Mouse (Mus musculus) frontal cortex, postnatal 14 days (tissue): ENCODE results near the gene Sik1.
A peak's percentile ranks its signal among the peaks of the same experiment; 100 is the strongest.

ENCODE experiments used
- DNase-seq, 2 experiments: peaks; one replicate each; pipeline ENCODE4 v3.0.0; 2022; ENCODE audit warnings: low spot score in 2 of 2

The Sik1 gene

GRCm38 (mm10) chr17:31856519-31857160, 1.0 kb upstream of the Sik1 start:
- DNase-seq = peak; percentile 30 to 46

GRCm38 (mm10) chr17:31854770-31855596, 621 bp downstream of the Sik1 start:
- peak; percentile 31 to 48 for DNase-seq

GRCm38 (mm10) chr17:31853448-31854188, 2.0 kb downstream of the Sik1 start:
- no peak for DNase-seq

- DNase-seq = no peak
Measured at GRCm38 (mm10) chr17:31852782-31853447, 2.7 kb downstream of the Sik1 start.

GRCm38 (mm10) chr17:31851816-31852476, 3.7 kb downstream of the Sik1 start:
- DNase-seq = no peak

- no peak for DNase-seq
Measured at GRCm38 (mm10) chr17:31850457-31850980, 5.1 kb downstream of the Sik1 start.

- DNase-seq = no peak
Measured at GRCm38 (mm10) chr17:31846970-31847369, 8.6 kb downstream of the Sik1 start.

- DNase-seq = no peak
Measured at GRCm38 (mm10) chr17:31846352-31846751, 9.3 kb downstream of the Sik1 start.

- no peak for DNase-seq
Measured at GRCm38 (mm10) chr17:31843891-31844290, 11.7 kb downstream of the Sik1 start.

- no peak for DNase-seq
Measured at GRCm38 (mm10) chr17:31842930-31843822, 12.4 kb downstream of the Sik1 start.

- no peak for DNase-seq
Measured at GRCm38 (mm10) chr17:31841842-31842611, 13.6 kb downstream of the Sik1 start.

GRCm38 (mm10) chr17:31841453-31841841, 14.2 kb downstream of the Sik1 start:
- DNase-seq = no peak

GRCm38 (mm10) chr17:31840423-31841003, 15.1 kb downstream of the Sik1 start:
- DNase-seq = no peak

GRCm38 (mm10) chr17:31836772-31837171, 18.8 kb downstream of the Sik1 start:
- DNase-seq = peak in 1 of 2 experiments; percentile 39

- no peak for DNase-seq
Measured at GRCm38 (mm10) chr17:31836264-31836607, 19.4 kb downstream of the Sik1 start.

- no peak for DNase-seq
Measured at GRCm38 (mm10) chr17:31835528-31836263, 19.9 kb downstream of the Sik1 start.

GRCm38 (mm10) chr17:31834320-31835065, 21.1 kb downstream of the Sik1 start:
- no peak for DNase-seq

GRCm38 (mm10) chr17:31833752-31834151, 21.9 kb downstream of the Sik1 start:
- DNase-seq = no peak
